Mouse (Mus musculus): ENCODE measurements around the gene Kidins220. TPM values are rescaled to one million over a fixed set of nuclear protein-coding genes. Genes with fewer than 3 reads are reported as not detected.

The Kidins220 gene
- polyA plus RNA-seq, 1 experiment: 7.2 TPM

DNA sequence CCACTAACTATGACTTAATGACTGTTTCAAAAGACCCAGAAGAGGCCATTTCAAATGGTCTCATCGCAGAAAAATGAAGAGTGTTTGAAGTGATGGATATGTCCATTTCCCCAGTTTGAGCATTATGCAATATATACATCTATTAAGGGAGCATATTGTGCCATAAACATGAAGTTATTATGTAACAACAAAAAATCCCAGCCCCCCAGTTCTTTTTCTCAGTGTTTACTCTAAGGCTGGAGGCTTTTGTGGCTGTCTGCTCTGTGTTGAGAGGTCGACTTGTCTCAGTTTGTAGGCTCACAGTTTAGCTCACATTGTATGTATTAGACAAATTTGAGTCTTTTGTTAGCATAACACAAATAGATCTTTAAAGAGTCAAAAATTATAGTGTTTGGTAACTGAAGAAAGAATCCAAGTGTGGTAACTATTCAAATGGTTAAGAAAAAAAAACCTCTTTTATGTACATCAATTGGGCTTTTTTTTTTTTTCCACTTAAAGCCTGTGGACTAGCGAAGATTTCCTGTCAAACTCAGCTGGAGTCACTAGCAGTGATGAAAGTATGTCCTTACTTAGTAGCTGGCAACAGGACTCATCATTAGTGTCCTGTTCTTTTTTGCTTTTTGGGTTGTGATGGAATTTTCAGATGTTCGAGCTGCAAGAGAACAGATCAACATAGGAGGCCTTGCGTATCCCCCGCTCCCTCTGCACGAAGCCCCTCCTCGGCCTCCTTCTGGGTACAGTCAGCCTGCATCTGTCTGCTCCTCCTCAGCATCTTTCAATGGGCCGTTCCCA is 63.2 kb downstream of the Kidins220 start:
- peaks cover 5% of the 10 kb centered on the region; the same call in 1 of the 2 replicates for H3K4me1 ChIP-seq
- TF ChIP-seq FLI1 (IDR thresholded peaks at IDR 0.05; ENCODE audit: low read length) (no peak), GATA1 (IDR thresholded peaks at IDR 0.05; ENCODE audit: borderline replicate concordance, low read length) (no peak)
- no peaks in the 10 kb centered on the region for H3K27me3 ChIP-seq (replicated peaks)
- H3K36me3 ChIP-seq (replicated peaks; ENCODE audit: low read length): peaks cover 84% of the 10 kb centered on the region
- H3K9me3 ChIP-seq: no peaks in the 10 kb centered on the region
- H3K4me3 ChIP-seq (replicated peaks): no peak overlapping the region

DNA sequence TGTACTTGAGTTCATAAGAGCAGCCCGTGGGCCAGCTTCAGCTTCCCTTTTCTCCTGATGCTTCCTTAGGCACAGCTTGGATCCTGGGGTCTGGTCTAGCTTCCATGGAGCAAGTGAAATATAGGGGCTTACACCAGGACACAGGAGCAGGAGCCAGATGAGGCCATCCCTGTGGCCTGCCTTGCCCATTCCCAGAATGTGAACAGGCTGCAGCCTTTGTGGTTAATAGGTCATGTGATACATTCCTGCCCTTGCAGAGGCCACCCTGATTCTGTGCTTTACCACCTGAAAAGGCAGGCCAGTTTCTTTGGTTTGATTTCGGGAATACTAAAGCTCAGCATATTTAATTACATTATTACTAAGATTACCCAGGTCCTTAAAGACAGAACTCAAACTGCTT is 69.3 kb downstream of the Kidins220 start:
- H3K36me3 ChIP-seq (replicated peaks; ENCODE audit: low read length): peaks cover 91% of the 10 kb centered on the region

GRCm38 (mm10) chr12:25044579-25044978 is 69.9 kb downstream of the Kidins220 start:
- Histone ChIP-seq H3K4me3 (replicated peaks) (no peak overlapping the region), H3K9me3 (no peaks in the 10 kb centered on the region), H3K27me3 (replicated peaks) (no peaks in the 10 kb centered on the region), H3K4me1 (no peaks in the 10 kb centered on the region), H3K36me3 (replicated peaks; ENCODE audit: low read length) (peaks cover 90% of the 10 kb centered on the region)
- TF ChIP-seq FLI1 (IDR thresholded peaks at IDR 0.05; ENCODE audit: low read length): no peak
- no peak for TF ChIP-seq GATA1 (IDR thresholded peaks at IDR 0.05; ENCODE audit: borderline replicate concordance, low read length)

More for the DNA sequence above, 69.3 kb downstream of the Kidins220 start:
- Histone ChIP-seq H3K9me3 (no peaks in the 10 kb centered on the region), H3K4me1 (no peaks in the 10 kb centered on the region), H3K4me3 (replicated peaks) (no peak overlapping the region), H3K27me3 (replicated peaks) (no peaks in the 10 kb centered on the region)
- TF ChIP-seq GATA1 (IDR thresholded peaks at IDR 0.05; ENCODE audit: borderline replicate concordance, low read length): no peak

- H3K9me3 ChIP-seq: no peaks in the 10 kb centered on the region
- H3K4me1 ChIP-seq: peaks cover under 1% of the 10 kb centered on the region; the same call in 1 of the 2 replicates
- no peak overlapping the region for H3K4me3 ChIP-seq (replicated peaks)
- H3K36me3 ChIP-seq (replicated peaks; ENCODE audit: low read length): peaks cover 88% of the 10 kb centered on the region
- TF ChIP-seq GATA1 (IDR thresholded peaks at IDR 0.05; ENCODE audit: borderline replicate concordance, low read length): no peak
- TF ChIP-seq FLI1 (IDR thresholded peaks at IDR 0.05; ENCODE audit: low read length): no peak
- H3K27me3 ChIP-seq (replicated peaks): no peaks in the 10 kb centered on the region
Observed at GRCm38 (mm10) chr12:25049253-25049652, 74.5 kb downstream of the Kidins220 start.

DNA sequence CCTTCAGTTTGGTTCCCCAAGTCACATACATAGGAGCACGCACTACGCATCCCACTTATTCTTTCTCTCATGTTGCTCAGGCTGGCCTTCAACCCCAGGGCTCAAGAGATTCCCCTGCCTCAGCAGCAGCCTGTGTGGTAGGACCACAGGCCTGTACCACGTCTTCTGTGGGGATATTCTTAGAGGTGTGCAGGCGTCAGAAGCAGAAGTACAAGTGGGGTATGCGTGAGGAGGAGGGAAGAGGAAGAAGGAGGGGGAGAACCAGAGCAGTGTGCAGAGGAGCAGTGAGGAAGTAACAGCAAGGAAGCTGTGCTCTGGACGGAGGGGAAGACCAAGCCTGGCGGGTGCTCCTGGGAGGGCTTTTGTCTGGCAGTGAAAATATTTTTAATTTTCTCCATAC is 79.8 kb downstream of the Kidins220 start:
- Histone ChIP-seq H3K36me3 (replicated peaks; ENCODE audit: low read length) (peaks cover 96% of the 10 kb centered on the region), H3K9me3 (no peaks in the 10 kb centered on the region), H3K27me3 (replicated peaks) (no peaks in the 10 kb centered on the region), H3K4me1 (peaks cover 5% of the 10 kb centered on the region), H3K4me3 (replicated peaks) (no peak overlapping the region)
- TF ChIP-seq GATA1 (IDR thresholded peaks at IDR 0.05; ENCODE audit: borderline replicate concordance, low read length) (no peak), FLI1 (IDR thresholded peaks at IDR 0.05; ENCODE audit: low read length) (no peak)

DNA sequence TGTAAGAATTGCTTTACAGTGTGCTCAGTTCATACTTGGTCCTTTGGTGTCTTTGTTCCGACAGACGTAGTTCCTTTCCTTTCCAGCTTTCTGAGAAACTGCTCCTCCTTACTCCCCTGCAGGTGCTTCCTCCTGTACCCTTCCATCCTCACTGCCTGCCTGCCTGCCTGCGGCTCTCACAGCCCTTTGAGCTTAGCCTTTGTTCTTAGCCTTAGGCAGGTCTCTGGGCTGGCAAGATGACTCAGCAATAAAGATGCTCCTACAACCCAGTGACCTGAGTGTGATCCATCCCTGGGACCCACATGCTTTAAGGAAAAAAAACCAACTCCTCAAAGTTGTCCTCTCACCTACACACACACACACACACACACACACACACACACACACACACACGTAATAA is 80.2 kb downstream of the Kidins220 start:
- Histone ChIP-seq H3K4me3 (replicated peaks) (no peak overlapping the region), H3K9me3 (no peaks in the 10 kb centered on the region), H3K4me1 (peaks cover 5% of the 10 kb centered on the region), H3K36me3 (replicated peaks; ENCODE audit: low read length) (peaks cover 98% of the 10 kb centered on the region), H3K27me3 (replicated peaks) (no peaks in the 10 kb centered on the region)
- TF ChIP-seq GATA1 (IDR thresholded peaks at IDR 0.05; ENCODE audit: borderline replicate concordance, low read length) (no peak), FLI1 (IDR thresholded peaks at IDR 0.05; ENCODE audit: low read length) (no peak)

DNA sequence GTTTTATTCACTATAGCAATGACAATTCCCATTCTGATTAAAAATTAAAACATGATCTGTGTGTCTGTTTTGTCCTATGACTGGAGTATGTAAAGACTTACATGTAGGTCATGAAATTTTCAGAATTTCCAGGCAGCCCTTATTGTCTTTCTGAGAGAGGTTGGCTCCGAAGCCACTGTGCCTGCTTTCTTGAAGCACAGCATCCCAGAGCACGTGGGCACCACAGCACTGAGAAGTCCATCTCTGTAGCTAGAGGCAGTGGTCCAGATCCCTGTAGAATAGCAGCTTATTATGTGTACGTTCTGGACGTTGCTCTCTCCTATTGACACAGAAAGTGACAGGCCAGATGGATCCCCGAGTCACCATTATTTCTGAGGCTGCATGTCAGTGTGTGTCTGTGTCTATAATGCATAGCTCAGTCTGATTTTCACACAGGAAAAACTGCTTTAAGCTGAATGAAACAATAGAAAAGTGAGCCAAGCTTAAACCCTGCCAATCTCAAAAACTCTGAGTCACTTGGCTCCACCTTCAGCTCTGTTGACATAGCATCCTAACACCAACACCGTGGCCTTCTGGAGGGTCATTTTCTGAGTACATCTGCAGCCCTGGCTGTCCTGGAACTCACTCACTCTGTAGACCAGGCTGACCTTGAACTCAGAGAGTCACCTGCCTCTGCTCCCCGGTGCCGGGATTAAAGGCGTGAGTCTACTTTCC is 84.9 kb downstream of the Kidins220 start:
- no peaks in the 10 kb centered on the region for H3K9me3 ChIP-seq
- no peak overlapping the region for H3K4me3 ChIP-seq (replicated peaks)
- peaks cover 59% of the 10 kb centered on the region for H3K36me3 ChIP-seq (replicated peaks; ENCODE audit: low read length)
- TF ChIP-seq GATA1 (IDR thresholded peaks at IDR 0.05; ENCODE audit: borderline replicate concordance, low read length) (no peak), FLI1 (IDR thresholded peaks at IDR 0.05; ENCODE audit: low read length) (no peak)
- no peaks in the 10 kb centered on the region for H3K27me3 ChIP-seq (replicated peaks)
- peaks cover 8% of the 10 kb centered on the region for H3K4me1 ChIP-seq

- no peaks in the 10 kb centered on the region for H3K27me3 ChIP-seq (replicated peaks)
- TF ChIP-seq FLI1 (IDR thresholded peaks at IDR 0.05; ENCODE audit: low read length) (no peak), GATA1 (IDR thresholded peaks at IDR 0.05; ENCODE audit: borderline replicate concordance, low read length) (no peak)
- no peak overlapping the region for H3K4me3 ChIP-seq (replicated peaks)
Observed at GRCm38 (mm10) chr12:25060901-25061300, 86.2 kb downstream of the Kidins220 start.

DNA sequence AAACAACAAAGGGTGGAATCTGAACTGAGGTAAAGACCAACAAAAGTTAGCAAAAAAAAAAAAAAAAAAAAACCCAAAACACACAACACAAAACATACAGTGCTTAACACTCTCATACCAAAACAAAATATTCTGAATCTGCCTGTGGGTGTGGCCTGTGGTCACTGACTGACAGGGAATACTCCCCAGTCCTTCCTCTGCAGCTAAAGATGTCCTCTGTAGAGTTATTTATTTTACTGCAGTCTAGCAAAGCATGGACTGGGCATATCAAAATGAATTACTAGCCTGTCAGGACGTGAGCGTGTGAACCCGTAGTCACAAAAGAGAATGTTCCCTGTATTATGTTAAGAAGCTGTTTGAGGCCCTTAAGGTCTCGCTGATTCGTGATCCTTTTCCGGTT is 87.5 kb downstream of the Kidins220 start:
- no peak overlapping the region for H3K4me3 ChIP-seq (replicated peaks)
- no peaks in the 10 kb centered on the region for H3K27me3 ChIP-seq (replicated peaks)
- peaks cover 35% of the 10 kb centered on the region for H3K36me3 ChIP-seq (replicated peaks; ENCODE audit: low read length)
- H3K4me1 ChIP-seq: peaks cover 8% of the 10 kb centered on the region
- no peaks in the 10 kb centered on the region for H3K9me3 ChIP-seq
- TF ChIP-seq GATA1 (IDR thresholded peaks at IDR 0.05; ENCODE audit: borderline replicate concordance, low read length) (no peak), FLI1 (IDR thresholded peaks at IDR 0.05; ENCODE audit: low read length) (no peak)

More at GRCm38 (mm10) chr12:25060901-25061300, 86.2 kb downstream of the Kidins220 start:
- H3K4me1 ChIP-seq: peaks cover 8% of the 10 kb centered on the region
- H3K36me3 ChIP-seq (replicated peaks; ENCODE audit: low read length): peaks cover 49% of the 10 kb centered on the region
- H3K9me3 ChIP-seq: no peaks in the 10 kb centered on the region

- Histone ChIP-seq H3K27me3 (replicated peaks) (peaks cover 6% of the 10 kb centered on the region), H3K9me3 (peaks cover 17% of the 10 kb centered on the region), H3K36me3 (replicated peaks; ENCODE audit: low read length) (no peaks in the 10 kb centered on the region), H3K4me3 (replicated peaks) (no peak overlapping the region), H3K4me1 (peaks cover 8% of the 10 kb centered on the region)
- TF ChIP-seq GATA1 (IDR thresholded peaks at IDR 0.05; ENCODE audit: borderline replicate concordance, low read length) (no peak), FLI1 (IDR thresholded peaks at IDR 0.05; ENCODE audit: low read length) (no peak)
Observed at GRCm38 (mm10) chr12:25073374-25073773, 98.6 kb downstream of the Kidins220 start.

Measured in megakaryocyte, embryonic 14.5 days (primary cell).